8 mouse cellular contexts compared by ENCODE assay signal in the genomic region with DNA sequence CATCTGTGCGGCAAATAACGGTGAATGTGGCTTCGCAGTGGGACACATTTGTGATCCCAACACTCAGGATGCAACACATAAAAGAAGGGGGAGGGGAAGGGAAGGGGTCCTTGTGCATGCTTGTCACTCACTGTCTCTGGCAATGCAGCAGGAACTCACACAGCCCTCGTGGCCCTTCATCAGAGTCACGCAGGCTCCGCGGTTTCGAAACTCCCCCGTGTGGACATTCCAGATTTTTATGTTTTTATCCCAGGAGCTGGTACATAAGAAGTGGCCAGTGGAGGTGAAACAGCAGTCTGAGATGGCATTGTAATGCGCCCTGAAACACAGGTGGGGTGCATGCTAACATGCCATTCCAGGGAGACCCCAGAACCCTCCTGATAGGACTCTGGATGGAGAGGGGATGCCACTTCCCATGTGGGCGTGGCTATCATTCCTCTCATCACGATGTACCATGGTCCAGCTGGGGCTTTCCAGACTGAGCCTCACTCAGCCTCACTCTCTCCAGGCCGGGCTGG. TPM values are rescaled to one million over a fixed set of nuclear protein-coding genes. Genes with fewer than 3 reads are reported as not detected.
DNase-seq lines count a peak whose midpoint lies in the region; ATAC-seq lines count a peak whose summit lies in the region.

No protein-coding gene starts in this region.

- H3K9me3 ChIP-seq in megakaryocyte, embryonic 14.5 days, result no peaks in the 10 kb centered on the region
- no peaks in the 10 kb centered on the region for H3K9me3 ChIP-seq in heart, embryonic 13.5 days
- H3K9me3 ChIP-seq in kidney, embryonic 16.5 days (ENCODE audit: low read length), result no peaks in the 10 kb centered on the region
- H3K9me3 ChIP-seq in lung, embryonic 15.5 days, result no peaks in the 10 kb centered on the region

- no peak overlapping the region for H3K9ac ChIP-seq in heart, embryonic 13.5 days
- H3K9ac ChIP-seq in kidney, embryonic 16.5 days (replicated peaks; ENCODE audit: low read length), result no peak overlapping the region; the same call in 1 of the 2 replicates
- H3K9ac ChIP-seq in lung, embryonic 15.5 days, result no peak overlapping the region

- H3K27me3 ChIP-seq in megakaryocyte, embryonic 14.5 days (replicated peaks), result peaks cover 19% of the 10 kb centered on the region
- no peaks in the 10 kb centered on the region; the same call in 1 of the 2 replicates for H3K27me3 ChIP-seq in heart, embryonic 13.5 days (replicated peaks)
- no peaks in the 10 kb centered on the region for H3K27me3 ChIP-seq in kidney, embryonic 16.5 days (ENCODE audit: insufficient read depth, low read length)
- no peaks in the 10 kb centered on the region for H3K27me3 ChIP-seq in lung, embryonic 15.5 days

- no peaks in the 10 kb centered on the region for H3K36me3 ChIP-seq in megakaryocyte, embryonic 14.5 days (replicated peaks; ENCODE audit: low read length)
- H3K36me3 ChIP-seq in heart, embryonic 13.5 days, result no peaks in the 10 kb centered on the region
- no peaks in the 10 kb centered on the region for H3K36me3 ChIP-seq in kidney, embryonic 16.5 days (ENCODE audit: insufficient read depth, low read length)
- no peaks in the 10 kb centered on the region for H3K36me3 ChIP-seq in lung, embryonic 15.5 days

- peak; percentile 76 for DNase-seq in embryo, embryonic 10 days (ENCODE audit: low spot score)
- DNase-seq in right cerebral cortex, postnatal 10 days (ENCODE audit: low spot score in 2 of 2), result peak; percentile 60 to 64

- no peak for ATAC-seq in megakaryocyte, adult 5-6 weeks (ENCODE audit: poor library complexity, severe bottlenecking)
- no peak for ATAC-seq in heart, embryonic 13.5 days (ENCODE audit: extremely low read depth, insufficient number of reproducible peaks, low FRiP score, low TSS enrichment)
- peak; percentile 70 for ATAC-seq in kidney, embryonic 16.5 days (ENCODE audit: low FRiP score, low TSS enrichment)
- ATAC-seq in lung, embryonic 15.5 days (ENCODE audit: borderline replicate concordance, extremely low read depth, low FRiP score, low TSS enrichment), result peak; percentile 65; the same call in 1 of the 2 replicates
- ATAC-seq in monocyte, adult 5-6 weeks (replicated peaks; ENCODE audit: insufficient number of reproducible peaks, low FRiP score, low TSS enrichment, poor library complexity, severe bottlenecking), result no peak

- peak overlapping the region; percentile 82 for H3K4me3 ChIP-seq in megakaryocyte, embryonic 14.5 days (replicated peaks)
- H3K4me3 ChIP-seq in heart, embryonic 13.5 days, result peak overlapping the region; percentile 25
- H3K4me3 ChIP-seq in kidney, embryonic 16.5 days (ENCODE audit: low read length), result peak overlapping the region; percentile 21
- H3K4me3 ChIP-seq in lung, embryonic 15.5 days, result peak overlapping the region; percentile 21; the same call in 1 of the 2 replicates

- H3K4me1 ChIP-seq in megakaryocyte, embryonic 14.5 days, result peaks cover 17% of the 10 kb centered on the region
- H3K4me1 ChIP-seq in heart, embryonic 13.5 days, result 0 out of 2 replicates have a peak, but pooled peaks cover 3% of the 10 kb centered on the region
- H3K4me1 ChIP-seq in kidney, embryonic 16.5 days (ENCODE audit: insufficient read depth, low read length), result no peaks in the 10 kb centered on the region; the same call in 1 of the 2 replicates
- peaks cover 3% of the 10 kb centered on the region; the same call in 1 of the 2 replicates for H3K4me1 ChIP-seq in lung, embryonic 15.5 days

- 14% methylated on average over 13 of the region's 13 CpGs for WGBS in heart, embryonic 13.5 days
- 12% methylated on average over 13 of the region's 13 CpGs for WGBS in kidney, embryonic 16.5 days
- 8% methylated on average over 13 of the region's 13 CpGs for WGBS in lung, embryonic 15.5 days

- H3K27ac ChIP-seq in heart, embryonic 13.5 days (replicated peaks), result no peak overlapping the region
- H3K27ac ChIP-seq in kidney, embryonic 16.5 days (ENCODE audit: low read length), result no peak overlapping the region
- no peak overlapping the region for H3K27ac ChIP-seq in lung, embryonic 15.5 days

- H3K4me2 ChIP-seq in heart, embryonic 13.5 days, result peak overlapping the region; percentile 60
- peak overlapping the region; percentile 35 for H3K4me2 ChIP-seq in kidney, embryonic 16.5 days (replicated peaks; ENCODE audit: low read depth, low read length)
- peak overlapping the region; percentile 48 for H3K4me2 ChIP-seq in lung, embryonic 15.5 days

RNA-seq across cellular contexts. Expression of a gene that starts 36.8 kb away (rescaled TPM):
- not detected in 2 replicates for polyA plus RNA-seq in megakaryocyte, embryonic 14.5 days (2012; ENCODE audit: insufficient read depth, low replicate concordance)
- total RNA-seq in megakaryocyte, adult 5-6 weeks (2015), result not detected in 2 replicates
- not detected in 2 replicates for total RNA-seq in megakaryocyte, adult 5-6 weeks (2017)
- 1.6 and 1.7 TPM in 2 replicates for polyA plus RNA-seq in heart, embryonic 13.5 days (2015; fragmentation: Nextera tagmentation; extraction: Ambion mirVana)
- polyA plus RNA-seq in kidney, embryonic 16.5 days (2015; fragmentation: Nextera tagmentation; extraction: Ambion mirVana), result 6.6 TPM in 2 replicates
- polyA plus RNA-seq in lung, embryonic 15.5 days (2015; fragmentation: Nextera tagmentation; extraction: Ambion mirVana), result 7.7 and 7.9 TPM in 2 replicates
- total RNA-seq in monocyte, adult 5-6 weeks (2017), result not detected in 3 replicates

Comparison
In these comparisons a context has a peak if more than half of its experiments do, and no peak if none do; other contexts are left out.
1. H3K4me3 ChIP-seq: peak in every context shown above with its lines; median percentile 82 in megakaryocyte, embryonic 14.5 days; 25 in heart, embryonic 13.5 days; 21 in kidney, embryonic 16.5 days; 21 in lung, embryonic 15.5 days.
2. ATAC-seq: peak in kidney, embryonic 16.5 days (single experiment) and lung, embryonic 15.5 days (single experiment); none in megakaryocyte, adult 5-6 weeks (single experiment), heart, embryonic 13.5 days (single experiment) and monocyte, adult 5-6 weeks (single experiment).
3. Peak in every context shown above with its lines, with median percentiles within 50 percentile points of each other: H3K4me2 ChIP-seq.